Mouse (Mus musculus) gastrocnemius, postnatal 36 days (tissue): ENCODE measurements around the gene Plscr2. TPM values are rescaled to one million over a fixed set of nuclear protein-coding genes. Genes with fewer than 3 reads are reported as not detected.

Source experiments
- DNase-seq, 2 experiments: peaks; one replicate each; pipeline ENCODE4 v3.0.0; 2022
- intact Hi-C: fragments of 180-260 bp; cut with DNase I; formaldehyde crosslinking; loops from one replicate; pipeline ENCODE4 v1.15.1; 2025
- long read RNA-seq, 2 experiments: library from polyadenylated mRNA; stranded (forward); transcript quantifications; one replicate each; pipeline ENCODE4 v2.0.0; 2021
- total RNA-seq, 2 experiments: library from RNA; stranded (reverse); gene quantifications; 2 replicates each; pipeline ENCODE4 v1.2.3; 2021

The Plscr2 gene
- 1 to 10 TPM; 1.3 to 1.4 TPM for total RNA-seq
- long read RNA-seq, experiment 1, partial matches to known transcripts: 0 of 1 reads
- long read RNA-seq, experiment 1, other reads (novel, unspliced or antisense): 0 of 1 reads
- long read RNA-seq, experiment 2, partial matches to known transcripts: 0 of 2 reads
- long read RNA-seq, experiment 2, other reads (novel, unspliced or antisense): 0 of 2 reads

DNA sequence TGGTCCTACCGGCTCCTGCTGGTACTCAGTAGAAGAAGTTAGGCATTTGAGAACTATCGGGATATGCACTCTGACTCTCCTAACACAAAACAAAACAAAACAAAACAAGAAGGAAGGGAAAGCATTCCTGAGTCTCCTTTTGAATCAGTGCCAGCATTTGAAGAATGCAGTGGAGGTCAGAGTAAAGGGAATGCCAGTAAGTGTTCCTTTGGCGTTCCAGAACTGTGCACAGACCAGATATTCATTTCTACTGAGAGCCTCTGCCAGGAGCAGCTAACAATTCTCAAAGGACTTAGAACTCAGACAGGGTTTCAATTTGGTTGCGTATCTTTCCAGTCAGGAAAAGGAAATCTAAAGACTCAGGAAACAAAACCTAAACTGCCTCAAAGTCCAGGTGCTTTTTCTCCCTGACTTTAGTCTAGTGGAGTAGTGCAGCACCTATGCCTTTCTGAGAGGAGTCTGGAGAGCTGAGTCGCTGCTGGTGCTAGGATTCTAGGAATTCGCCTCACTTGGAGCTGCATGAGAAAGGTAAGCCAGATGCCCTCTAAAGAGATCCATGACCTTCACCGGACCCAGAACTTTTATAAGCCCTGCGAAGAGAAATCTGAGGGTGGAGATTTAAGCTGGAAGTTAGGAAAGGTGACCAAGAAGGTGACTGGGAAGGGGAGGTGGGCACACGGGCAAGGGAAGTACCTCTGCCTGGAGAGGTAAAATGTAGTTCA is at the start of gene Plscr2:
Gene Plscr2 (plus strand): TSS at position 117 of the 722 bp plus-strand sequence.
- intact Hi-C loops: no loop called here
- DNase-seq: no peak

DNA sequence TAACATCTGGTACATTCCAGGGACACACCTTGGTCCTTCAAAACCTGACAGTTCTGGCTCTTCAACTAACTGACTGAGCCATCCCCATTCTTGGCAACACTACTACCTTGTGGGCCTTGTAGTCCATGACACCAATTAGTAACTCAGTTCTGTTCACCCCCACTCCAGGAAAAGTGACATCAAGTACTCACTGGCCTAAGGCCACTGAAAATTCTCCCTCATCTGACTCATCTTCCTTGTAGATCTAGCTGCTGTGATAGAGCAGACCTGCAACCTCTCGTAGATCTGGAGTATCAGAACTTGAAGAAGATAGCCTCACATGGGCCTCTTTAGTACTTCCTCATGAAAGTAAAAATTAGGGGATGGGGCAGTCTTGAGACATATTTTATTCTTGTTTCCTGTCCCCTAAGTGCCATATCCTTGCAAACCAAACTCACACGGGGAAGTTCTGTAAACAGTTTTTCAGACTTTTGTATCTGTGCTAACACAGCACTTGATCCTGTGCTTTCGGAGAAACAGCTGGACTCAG is 49.2 kb upstream of the Plscr2 start:
- DNase-seq: no peak
- intact Hi-C loops: no loop called here

DNA sequence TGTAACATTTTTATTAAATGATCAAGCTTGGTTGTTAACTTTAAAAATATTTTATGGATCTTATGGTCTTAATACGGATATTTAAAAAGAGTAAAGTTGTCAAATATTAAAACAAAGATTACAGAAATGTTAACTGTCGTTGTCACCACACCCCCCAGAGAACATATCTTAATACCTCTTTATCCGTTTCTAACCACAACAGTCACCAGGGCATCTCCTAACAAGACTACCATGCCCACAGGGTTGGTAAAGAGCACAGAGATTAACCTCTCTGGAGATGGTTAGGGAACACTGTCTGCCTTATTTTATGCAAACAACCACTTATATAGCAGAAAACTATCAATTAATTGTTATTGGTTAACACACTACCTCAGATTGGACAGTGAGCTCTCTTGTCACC is 48.6 kb upstream of the Plscr2 start:
- no peak for DNase-seq
- intact Hi-C loops: no loop called here

DNA sequence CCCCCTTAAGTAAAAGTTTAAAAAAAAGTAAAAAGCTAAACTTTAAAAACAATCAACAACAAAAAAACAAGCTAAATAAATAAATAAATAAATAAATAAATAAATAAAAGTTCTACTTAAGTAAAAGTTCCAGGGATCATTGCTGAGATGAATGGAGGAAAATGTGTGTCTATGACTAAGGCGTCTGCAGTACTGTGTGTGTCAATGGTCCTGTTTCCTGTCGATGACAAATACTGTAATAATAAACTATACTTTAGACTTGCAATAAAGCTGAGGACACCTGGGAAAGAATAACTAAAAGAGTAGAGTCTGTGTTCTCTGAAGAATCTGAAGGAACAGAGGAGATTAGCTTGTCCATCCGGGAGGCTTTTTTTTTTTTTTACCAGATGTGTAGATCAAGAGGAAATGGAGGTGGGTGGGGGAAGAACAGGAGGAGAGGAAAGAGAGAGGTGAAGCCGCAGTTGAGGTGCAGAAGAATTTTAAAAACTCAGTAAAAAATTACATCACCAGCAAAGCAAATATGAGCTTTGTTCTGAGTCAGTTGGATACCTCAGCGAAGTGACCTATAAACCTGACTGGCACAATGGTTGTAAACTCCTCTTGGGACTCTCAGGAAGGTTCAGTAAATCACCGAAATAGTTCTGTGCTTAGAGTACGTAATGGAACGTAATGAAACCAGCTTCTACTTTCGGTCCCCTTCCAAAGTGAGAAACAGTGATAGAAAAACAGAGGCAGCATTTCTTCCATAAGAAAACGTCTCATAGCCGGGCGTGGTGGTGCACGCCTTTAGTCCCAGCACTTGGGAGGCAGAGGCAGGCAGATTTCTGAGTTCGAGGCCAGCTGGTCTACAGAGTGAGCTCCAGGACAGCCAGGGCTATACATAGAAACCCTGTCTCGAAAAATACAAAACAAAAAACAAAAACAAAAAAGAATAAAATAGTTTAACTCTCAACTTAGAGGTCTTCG is 46.3 kb upstream of the Plscr2 start:
- intact Hi-C loops: no loop called here

GRCm38 (mm10) chr9:92229833-92230205 is 45.6 kb upstream of the Plscr2 start:
- no peak for DNase-seq
- intact Hi-C loops: no loop called here

More for the DNA sequence above, 46.3 kb upstream of the Plscr2 start:
- DNase-seq: no peak

DNA sequence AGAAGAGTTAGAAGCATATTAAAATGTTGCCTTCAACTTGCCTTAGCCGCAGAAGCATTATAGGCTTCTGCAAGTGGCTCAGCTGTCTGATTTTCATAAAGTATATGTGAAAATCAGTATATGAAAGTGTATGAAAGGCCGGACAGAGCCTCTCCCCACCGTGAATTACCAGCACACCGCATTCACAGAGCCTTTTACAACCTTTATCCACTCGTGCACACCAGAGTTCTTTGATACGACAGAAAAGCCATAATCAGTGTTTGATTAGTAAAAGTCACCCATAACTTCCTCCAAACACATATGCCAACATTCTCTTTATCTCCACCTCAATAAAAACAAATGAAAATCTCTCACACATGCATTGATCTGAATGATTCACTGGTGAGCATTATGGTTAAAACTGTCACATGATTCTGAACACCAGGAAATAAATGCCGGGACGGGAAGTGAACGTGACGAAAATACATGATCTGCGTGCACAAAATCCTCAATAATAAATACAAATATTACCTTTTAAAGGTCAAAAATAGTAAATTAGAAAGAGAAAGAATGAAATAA is 40.4 kb upstream of the Plscr2 start:
- intact Hi-C loops: no loop called here
- no peak for DNase-seq

GRCm38 (mm10) chr9:92248773-92249446 is 26.5 kb upstream of the Plscr2 start:
- DNase-seq: no peak
- intact Hi-C loops: no loop called here

DNA sequence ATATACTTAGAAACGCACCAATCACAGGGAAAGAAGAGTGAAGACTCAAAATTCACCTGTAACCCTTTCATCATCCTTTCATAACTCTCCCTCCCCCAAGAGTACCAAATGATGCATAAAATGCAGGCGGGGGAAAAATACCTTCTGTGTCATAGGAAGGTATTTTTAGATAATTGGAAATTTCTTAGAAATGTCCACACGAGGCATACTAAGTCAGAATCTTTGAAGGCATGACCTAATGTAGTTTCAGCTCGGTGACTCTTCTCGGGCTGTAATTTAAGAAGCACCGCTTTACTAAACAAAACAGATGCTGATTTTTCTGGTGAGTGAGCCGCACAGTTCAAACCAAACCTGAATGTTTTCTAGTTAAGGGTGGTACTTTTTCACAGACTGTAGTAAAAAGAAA is 26.0 kb upstream of the Plscr2 start, which contains the start of gene Plscr1:
Gene Plscr1 (plus strand): TSS at position 304 of the 406 bp plus-strand sequence.
- DNase-seq: no peak
- intact Hi-C loops: no loop called here

DNA sequence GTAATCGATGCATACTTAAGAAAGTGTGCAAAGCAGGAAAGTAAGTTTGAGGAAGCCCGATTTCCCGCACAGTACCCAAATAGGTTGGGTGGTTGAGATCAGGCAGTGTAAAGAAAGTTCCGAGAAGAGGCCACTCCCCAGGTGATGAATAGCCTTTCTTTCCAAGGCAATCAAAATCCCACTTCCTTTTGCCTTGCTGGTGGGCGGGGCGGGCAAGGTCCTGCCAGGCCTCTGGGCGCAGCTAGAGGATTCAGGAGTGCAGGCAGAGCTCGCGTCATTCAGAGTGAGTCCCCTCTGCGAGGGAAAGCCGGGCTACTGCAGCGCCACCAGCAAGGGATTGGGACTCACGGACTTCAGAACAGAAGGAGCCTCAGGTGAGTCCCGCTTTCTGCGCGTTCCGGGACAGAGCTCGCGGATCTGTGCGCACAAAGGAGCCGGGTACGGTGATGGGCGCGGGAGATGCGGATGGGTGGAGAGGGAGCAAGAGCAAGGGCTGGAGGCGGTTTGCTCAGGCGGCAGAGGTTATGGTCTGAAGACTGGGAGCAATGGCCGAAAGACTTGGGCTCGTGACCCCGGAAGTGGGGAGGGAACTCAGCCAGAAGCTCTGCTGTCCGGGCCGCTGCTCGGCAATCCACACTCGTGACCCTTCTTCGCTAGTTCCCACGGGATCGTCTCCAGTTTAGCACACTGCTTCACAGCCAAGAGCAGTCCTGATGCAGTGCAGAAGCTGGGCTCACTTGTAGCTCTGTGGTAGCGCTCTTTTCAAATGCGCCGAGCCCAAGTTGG is 25.2 kb upstream of the Plscr2 start:
- peak; percentile 70 to 71 for DNase-seq
- intact Hi-C loops: no loop called here

- intact Hi-C loops: no loop called here
- DNase-seq: no peak
Observed at GRCm38 (mm10) chr9:92252718-92253117, 22.7 kb upstream of the Plscr2 start.

- intact Hi-C loops: no loop called here
- no peak for DNase-seq
Observed at GRCm38 (mm10) chr9:92253585-92254321, 21.6 kb upstream of the Plscr2 start.

DNA sequence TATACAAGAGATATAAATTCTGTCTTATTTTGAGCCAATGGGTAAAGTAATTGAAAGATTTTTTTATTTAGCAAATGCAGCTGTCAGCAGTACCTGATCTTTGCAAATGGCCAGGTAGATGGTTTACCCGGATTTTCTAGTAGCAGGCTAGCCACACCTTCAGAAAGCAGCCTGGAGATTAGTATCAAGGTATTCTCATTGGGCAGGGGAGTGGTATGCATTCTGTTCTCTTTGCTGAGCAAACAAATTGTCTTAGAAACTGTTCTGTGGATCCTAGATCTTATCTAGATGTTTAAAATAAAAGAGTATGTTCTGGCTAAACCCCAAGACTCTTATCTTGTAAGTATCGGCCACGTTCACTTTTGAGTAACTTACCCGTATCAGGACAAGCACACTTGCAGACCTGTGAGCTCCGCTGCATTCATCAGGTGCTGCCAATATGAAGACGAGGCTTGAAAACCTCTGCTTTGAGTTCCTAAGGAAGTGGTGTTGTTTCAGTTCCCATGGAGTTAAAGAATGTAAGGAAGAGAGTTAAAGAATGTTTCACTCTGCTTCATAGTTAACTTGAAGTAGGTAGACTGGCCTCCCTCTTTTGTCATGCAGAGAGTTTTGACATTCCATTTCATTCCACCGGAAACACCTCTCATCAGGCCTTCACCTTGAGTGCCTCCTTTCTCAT is 14.8 kb upstream of the Plscr2 start:
- no peak for DNase-seq
- intact Hi-C loops: no loop called here

- DNase-seq: no peak
- intact Hi-C loops: no loop called here
Observed at GRCm38 (mm10) chr9:92265719-92266118, 9.7 kb upstream of the Plscr2 start.

- no peak for DNase-seq
- intact Hi-C loops: no loop called here
Observed at GRCm38 (mm10) chr9:92266558-92267171, 8.7 kb upstream of the Plscr2 start.

DNA sequence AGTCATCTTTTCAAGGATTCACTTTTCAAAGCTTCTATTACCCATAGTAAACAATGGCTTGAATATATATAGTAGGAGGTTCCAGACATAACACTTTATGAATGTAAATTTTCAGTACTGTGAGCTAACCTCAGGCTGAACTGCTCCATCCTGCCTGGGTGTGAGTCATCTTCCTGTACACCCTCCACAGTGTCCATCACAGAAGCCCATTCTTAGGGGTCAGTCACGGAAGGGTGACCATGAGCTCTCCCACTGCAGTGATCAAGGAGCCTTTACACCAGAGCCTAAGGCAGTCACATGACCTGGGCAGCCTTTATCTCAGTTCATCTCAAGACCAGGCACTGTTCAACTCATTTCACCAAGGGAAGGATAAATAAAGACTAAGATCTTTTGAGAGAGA is 7.7 kb upstream of the Plscr2 start:
- intact Hi-C loops: no loop called here
- no peak for DNase-seq

DNA sequence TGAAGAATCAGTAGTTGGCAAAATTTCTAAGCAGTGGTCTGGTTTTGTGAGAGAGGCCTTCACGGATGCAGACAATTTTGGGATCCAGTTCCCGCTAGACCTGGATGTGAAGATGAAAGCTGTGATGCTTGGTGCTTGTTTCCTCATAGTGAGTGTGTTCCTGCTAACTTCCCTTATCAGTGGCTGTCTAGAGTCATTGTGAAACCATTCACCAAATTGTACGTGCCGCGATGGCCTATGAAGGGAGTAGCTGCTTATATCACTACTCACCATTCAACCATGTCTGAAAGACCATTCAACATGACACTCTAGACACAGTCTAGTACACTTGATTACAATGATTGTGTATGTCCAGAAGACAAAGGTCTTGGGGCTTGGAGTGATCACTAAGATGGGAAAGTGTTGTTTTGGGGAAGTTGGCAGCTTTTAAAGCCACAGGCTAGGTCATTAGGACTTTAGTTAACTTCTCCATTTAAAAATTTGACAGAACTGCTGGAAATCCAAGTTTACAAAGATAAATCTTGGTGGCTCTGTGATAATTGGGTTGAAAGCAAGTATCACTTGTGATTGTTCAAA is 5.5 kb upstream of the Plscr2 start:
- intact Hi-C loops: no loop called here
- DNase-seq: no peak

GRCm38 (mm10) chr9:92270927-92271326 is 4.5 kb upstream of the Plscr2 start:
- intact Hi-C loops: no loop called here
- DNase-seq: peak; percentile 56 to 69
